Mouse (Mus musculus) spleen, postnatal 36 days (tissue): ENCODE results near the gene Icos.

Source experiments
- DNase-seq, 2 experiments: peaks; one replicate each; pipeline ENCODE4 v3.0.0; 2022; ENCODE audit warnings: low spot score in 2 of 2, mixed read lengths in 1 of 2

The Icos gene

GRCm38 (mm10) chr1:60961080-60961479 is 16.6 kb upstream of the Icos start:
- peak; percentile 22 to 34 for DNase-seq

- DNase-seq = no peak
Observed at GRCm38 (mm10) chr1:60962095-60962494, 15.6 kb upstream of the Icos start.

GRCm38 (mm10) chr1:60967521-60967920 is 10.2 kb upstream of the Icos start:
- no peak for DNase-seq

GRCm38 (mm10) chr1:60970846-60971245 is 6.9 kb upstream of the Icos start:
- DNase-seq = no peak

- DNase-seq = no peak
Observed at GRCm38 (mm10) chr1:60974221-60974620, 3.5 kb upstream of the Icos start.

- DNase-seq = no peak
Observed at GRCm38 (mm10) chr1:60975646-60976294, 2.0 kb upstream of the Icos start.

- DNase-seq = no peak
Observed at GRCm38 (mm10) chr1:60979126-60979842, 1.6 kb downstream of the Icos start.

- no peak for DNase-seq
Observed at GRCm38 (mm10) chr1:60979843-60980235, 2.1 kb downstream of the Icos start.

- no peak for DNase-seq
Observed at GRCm38 (mm10) chr1:60985075-60985474, 7.3 kb downstream of the Icos start.

- no peak for DNase-seq
Observed at GRCm38 (mm10) chr1:60986141-60986540, 8.4 kb downstream of the Icos start.

GRCm38 (mm10) chr1:60989086-60989485 is 11.4 kb downstream of the Icos start:
- no peak for DNase-seq

GRCm38 (mm10) chr1:60990305-60990704 is 12.6 kb downstream of the Icos start:
- DNase-seq = no peak

- no peak for DNase-seq
Observed at GRCm38 (mm10) chr1:60998008-60998557, 20.4 kb downstream of the Icos start.

GRCm38 (mm10) chr1:60998689-60999088 is 21.0 kb downstream of the Icos start:
- DNase-seq = no peak

GRCm38 (mm10) chr1:61001786-61002354 is 24.1 kb downstream of the Icos start:
- peak; percentile 4 to 18 for DNase-seq

- no peak for DNase-seq
Observed at GRCm38 (mm10) chr1:61006229-61006628, 28.5 kb downstream of the Icos start.

GRCm38 (mm10) chr1:61007516-61007915 is 29.8 kb downstream of the Icos start:
- DNase-seq = no peak

GRCm38 (mm10) chr1:61016578-61017118 is 38.9 kb downstream of the Icos start:
- peak in 1 of 2 experiments; percentile 3 for DNase-seq

GRCm38 (mm10) chr1:61026712-61027111 is 49.0 kb downstream of the Icos start:
- DNase-seq = no peak

- no peak for DNase-seq
Observed at GRCm38 (mm10) chr1:61027519-61027918, 49.8 kb downstream of the Icos start.

GRCm38 (mm10) chr1:61029919-61030318 is 52.2 kb downstream of the Icos start:
- no peak for DNase-seq

GRCm38 (mm10) chr1:61030532-61030931 is 52.8 kb downstream of the Icos start:
- no peak for DNase-seq
